Mouse (Mus musculus) heart, adult 9 months (tissue): ENCODE measurements around the gene Prcc.
"Not testable (repeated sequence)": the region's sequence is repeated elsewhere in the genome, so short reads cannot be mapped to it uniquely, and the experiment has no call there.

Experiments used
- DNase-seq, 2 experiments: peaks; one replicate each; pipeline ENCODE4 v3.0.0; 2022; ENCODE audit warnings: low spot score in 2 of 2

The Prcc gene

GRCm38 (mm10) chr3:87905880-87906485 lies 20.6 kb upstream of the Prcc start, which contains the start of gene Hdgf:
TSS of gene Hdgf (plus strand) at chr3:87906321.
- DNase-seq: peak; percentile 95

- no peak for DNase-seq
Observed at GRCm38 (mm10) chr3:87903821-87904220, 18.4 kb upstream of the Prcc start.

DNA sequence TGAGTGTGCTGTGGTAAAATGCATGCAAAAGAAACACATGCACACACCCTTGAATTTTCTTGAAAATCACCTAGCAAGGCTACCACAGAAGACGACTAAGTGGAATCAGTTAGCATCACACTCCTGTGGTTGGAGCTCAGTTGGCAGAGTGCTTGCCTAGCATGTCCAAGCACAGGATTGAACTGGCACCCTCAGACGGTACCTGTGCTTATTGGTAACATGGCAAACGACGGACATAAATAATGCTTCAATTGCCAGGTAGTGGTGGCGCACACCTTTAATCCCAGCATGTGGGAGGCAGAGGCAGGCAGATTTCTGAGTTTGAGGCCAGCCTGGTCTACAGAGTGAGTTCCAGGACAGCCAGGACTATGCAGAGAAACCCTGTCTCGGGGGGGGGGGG lies 16.6 kb upstream of the Prcc start:
- not testable (repeated sequence) for DNase-seq

- no peak for DNase-seq
Observed at GRCm38 (mm10) chr3:87901036-87901624, 15.7 kb upstream of the Prcc start.

- DNase-seq: no peak
Observed at GRCm38 (mm10) chr3:87899776-87900175, 14.4 kb upstream of the Prcc start.

GRCm38 (mm10) chr3:87899266-87899665 lies 13.9 kb upstream of the Prcc start:
- DNase-seq: no peak

DNA sequence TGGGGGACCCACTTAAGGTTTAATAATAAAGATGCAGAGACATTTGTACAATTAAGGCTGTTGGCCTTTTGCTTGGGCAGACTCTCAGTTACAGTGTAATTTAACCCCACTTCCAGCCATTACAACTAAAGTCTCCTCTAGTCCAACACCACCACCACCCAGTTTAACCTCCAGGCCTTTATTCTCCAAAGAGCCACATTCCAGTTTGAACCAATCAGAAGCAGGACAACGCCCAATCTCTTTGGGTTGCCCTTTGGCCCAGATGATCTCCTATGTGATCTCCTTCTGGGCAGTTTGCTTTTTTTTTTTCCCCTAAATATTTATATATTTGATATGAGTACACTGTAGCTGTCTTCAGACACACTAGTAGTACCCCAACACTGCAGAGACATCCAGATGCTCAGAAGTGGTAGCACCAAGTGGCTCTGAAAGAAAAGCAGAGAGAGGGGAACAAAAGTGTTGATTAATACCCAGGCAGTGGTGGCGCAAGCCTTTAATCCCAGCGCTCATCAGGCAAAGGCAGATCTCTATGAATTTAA lies 8.0 kb upstream of the Prcc start:
- DNase-seq: no peak

- DNase-seq: no peak
Observed at GRCm38 (mm10) chr3:87891481-87891880, 6.1 kb upstream of the Prcc start.

DNA sequence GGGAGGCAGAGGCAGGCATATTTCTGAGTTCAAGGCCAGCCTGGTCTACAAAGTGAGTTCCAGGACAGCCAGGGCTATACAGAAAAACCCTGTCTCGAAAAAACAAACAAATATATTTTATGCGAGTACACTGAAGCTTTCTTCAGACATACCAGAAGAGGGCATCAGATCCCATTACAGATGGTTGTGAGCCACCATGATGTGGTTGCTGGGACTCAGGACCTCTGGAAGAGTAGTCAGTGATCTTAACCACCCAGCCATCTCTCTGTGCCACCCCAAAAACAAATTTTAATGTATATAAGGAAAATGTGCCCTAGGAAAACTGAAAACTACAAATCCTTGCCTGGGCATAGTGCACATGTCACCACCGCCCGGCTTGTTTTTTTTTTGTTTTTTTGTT lies 2.0 kb upstream of the Prcc start:
- not testable (repeated sequence) for DNase-seq

- peak in 1 of 2 experiments; percentile 8 for DNase-seq
Observed at GRCm38 (mm10) chr3:87886416-87886815, 1.0 kb upstream of the Prcc start.

DNA sequence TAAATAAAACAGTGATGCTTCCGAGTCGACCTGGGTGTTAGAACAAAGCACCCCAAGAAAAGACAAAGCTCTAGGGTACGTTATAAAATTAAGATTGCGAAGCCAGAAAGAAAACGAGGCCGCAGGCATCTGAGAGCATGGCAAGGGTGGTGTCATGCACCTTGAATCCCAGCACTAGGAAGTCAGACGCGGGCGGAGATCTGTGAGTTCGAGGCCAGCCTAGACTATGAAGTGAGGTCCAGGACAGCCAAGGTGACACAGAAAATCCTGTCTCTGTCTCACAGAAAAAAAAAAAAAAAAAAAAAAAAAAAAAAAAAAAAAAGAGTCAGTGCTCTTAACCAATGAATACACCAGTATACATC lies 577 bp upstream of the Prcc start:
- no peak for DNase-seq

DNA sequence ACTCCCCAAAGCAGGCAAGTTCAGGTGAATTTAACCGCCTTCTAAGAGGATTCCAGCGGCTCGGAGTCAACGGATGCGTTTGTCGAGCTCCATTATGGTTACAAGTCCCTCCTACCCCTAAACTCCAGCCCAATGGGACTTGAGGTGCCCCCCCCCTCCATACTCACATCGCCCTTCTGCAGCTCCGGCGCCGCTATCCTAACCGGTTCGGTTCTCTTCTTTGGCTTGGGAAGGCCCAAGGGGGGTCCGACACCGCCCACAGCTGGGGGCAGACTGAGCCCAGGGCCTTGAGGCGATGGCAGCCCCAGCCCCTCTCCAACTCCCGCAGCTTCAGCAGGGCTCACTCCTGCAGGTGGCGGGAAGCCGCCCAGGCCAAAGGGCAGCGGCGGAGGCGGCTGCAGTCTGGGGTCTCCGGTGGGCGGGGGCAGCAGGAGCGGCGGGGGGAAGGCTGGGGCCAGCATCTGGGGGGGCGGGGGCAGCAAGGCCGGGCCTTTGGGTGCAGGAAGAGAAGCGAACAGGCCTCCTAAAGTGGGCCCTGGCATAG lies 628 bp downstream of the Prcc start:
- peak in 1 of 2 experiments; percentile 46 for DNase-seq

GRCm38 (mm10) chr3:87884291-87884690 lies 1.1 kb downstream of the Prcc start:
- DNase-seq: no peak

- no peak for DNase-seq
Observed at GRCm38 (mm10) chr3:87877730-87878129, 7.7 kb downstream of the Prcc start.

DNA sequence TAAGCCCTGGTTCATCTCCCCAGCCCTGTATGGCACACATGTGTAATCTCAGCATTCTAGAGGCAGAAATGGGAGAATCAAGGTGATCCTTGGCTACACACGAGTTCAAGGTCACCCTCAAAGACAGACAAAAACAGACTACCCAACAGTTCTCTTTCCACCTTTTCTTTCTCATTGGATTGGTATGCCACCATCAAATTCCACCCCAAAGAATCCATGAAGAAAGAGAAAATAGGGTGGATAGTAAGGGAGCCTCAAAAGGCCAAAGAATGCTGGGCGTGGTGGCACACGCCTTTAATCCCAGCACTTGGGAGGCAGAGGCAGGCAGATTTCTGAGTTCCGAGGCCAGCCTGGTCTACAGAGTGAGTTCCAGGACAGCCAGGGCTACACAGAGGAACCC lies 21.3 kb downstream of the Prcc start:
- not testable (repeated sequence) for DNase-seq

DNA sequence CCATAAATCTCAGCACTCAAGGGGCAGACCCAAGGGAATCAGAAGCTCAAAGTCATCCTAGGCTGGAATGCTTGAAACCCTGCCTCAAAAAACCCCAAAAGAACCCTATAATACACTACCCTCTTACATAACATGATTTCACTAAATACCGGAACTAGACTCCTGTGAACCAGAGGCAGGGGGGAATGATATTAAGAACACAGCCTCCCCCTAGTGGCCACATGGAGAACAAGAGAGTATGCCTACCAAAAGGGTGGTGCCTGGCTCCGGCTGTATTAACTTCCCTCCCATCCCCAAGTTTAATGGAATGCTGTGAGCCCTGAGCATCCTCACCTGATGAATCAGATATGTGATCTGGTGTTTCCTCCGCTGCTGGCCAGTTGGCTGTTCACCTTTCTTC lies 25.6 kb downstream of the Prcc start:
- peak; percentile 63 to 72 for DNase-seq

DNA sequence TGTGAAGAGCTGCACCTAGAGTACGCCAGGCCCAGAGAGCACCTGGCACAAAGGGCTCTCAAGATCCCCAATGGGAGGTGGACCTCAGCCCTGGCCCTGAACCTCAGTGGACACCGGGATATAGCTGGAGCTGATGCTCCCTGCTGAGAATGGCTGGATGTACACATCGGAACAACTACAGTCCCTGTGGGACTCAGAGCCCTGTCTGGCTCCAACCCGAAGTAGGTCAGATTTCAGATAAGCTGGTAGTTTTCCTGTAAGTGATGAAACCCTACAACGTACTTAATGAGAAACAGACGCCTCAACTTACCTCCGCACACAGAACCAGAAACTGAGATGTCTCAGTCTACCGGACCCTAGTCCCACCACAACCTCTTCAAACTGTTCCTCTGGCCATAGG lies 27.7 kb downstream of the Prcc start:
- no peak for DNase-seq

DNA sequence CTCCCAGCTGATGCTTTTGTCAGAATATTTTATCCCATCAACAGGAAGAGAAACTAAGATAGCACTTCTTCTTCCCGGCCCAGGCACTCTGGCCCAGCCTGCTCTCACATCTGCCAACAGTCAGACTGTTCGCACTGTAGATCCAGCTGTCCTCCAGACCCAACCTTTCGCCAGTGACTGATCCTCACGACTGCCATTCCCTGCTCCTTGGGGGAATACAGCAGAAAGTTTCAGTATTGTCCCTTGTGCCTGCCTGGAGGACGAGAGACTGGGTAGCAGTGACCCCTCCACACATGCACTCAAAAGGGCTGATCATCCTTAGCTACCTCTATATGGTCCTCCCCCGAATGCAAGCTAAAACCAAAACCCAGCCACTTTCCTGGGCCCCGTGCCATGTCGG lies 29.5 kb downstream of the Prcc start:
- peak; percentile 48 to 52 for DNase-seq

- peak; percentile 21 to 29 for DNase-seq
Observed at GRCm38 (mm10) chr3:87854795-87855568, 30.4 kb downstream of the Prcc start.

- no peak for DNase-seq
Observed at GRCm38 (mm10) chr3:87849117-87849516, 36.3 kb downstream of the Prcc start.

GRCm38 (mm10) chr3:87847680-87848079 lies 37.7 kb downstream of the Prcc start:
- no peak for DNase-seq

DNA sequence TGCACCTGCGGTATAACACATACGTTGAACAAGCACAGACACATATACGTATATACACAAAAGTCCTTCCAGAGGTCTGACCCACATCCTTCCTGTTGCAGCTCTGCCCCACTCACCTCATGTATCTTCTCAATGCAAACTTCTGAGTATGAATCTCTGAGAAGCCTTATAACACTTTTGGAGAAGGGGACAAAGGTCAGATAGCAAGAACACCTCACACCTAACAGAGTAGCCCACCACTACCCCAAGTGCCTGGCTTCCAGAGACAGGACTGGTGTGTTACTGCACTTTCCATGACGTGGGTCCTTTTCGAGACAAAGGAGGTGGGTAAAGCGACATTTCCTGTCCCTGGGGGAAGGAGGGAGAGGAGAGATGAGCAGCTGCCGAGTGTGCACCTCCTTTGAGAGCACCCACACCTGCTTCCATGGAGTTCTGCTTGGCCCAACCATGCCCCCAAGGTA lies 38.7 kb downstream of the Prcc start, which contains the start of gene Sh2d2a:
Sh2d2a (plus strand) TSS at position 106 of the 461 bp plus-strand sequence.
- DNase-seq: no peak
